Mouse (Mus musculus): ENCODE measurements around the gene Dock1.

DNA sequence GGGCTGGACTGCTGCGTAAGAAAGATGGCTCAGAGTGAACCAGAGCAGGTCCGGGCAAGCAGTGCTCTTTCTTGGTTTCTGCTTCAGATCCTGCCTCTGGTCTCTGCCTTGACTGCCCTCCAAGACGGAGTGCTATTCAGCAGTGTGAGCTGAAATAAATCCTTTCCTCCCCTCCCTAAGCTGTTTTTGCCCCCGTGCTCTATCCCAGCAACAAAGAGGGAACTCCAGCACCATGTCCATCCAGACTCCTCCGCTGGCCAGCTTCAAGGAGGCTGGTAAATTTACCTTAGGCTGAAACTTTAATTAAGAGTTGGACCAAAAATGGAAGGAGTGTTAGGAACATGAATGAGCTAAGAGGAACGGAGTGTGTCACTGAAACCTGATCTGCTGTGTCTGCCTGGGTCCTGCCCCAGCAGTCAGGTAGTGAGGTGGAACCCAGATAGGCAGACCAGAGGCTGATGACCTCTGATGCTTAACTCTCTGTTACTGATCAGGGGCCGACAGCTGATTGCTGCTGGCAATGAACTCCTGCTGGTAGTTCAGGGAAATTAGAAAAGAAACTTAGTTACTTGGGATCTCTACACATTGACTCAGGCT lies 335.6 kb downstream of the Dock1 start:
- TF ChIP-seq CTCF (IDR thresholded peaks at IDR 0.05) = no peak
- TF ChIP-seq EP300 (IDR thresholded peaks at IDR 0.05) = no peak

Measured in lung, postnatal 0 days (tissue).